Mouse (Mus musculus): ENCODE results near the gene Aup1. TPM values are rescaled to one million over a fixed set of nuclear protein-coding genes. Genes with fewer than 3 reads are reported as not detected.

Gene Aup1
- polyA plus RNA-seq, 1 experiment = 582 TPM

GRCm38 (mm10) chr6:83058725-83059124, 4.4 kb downstream of the Aup1 start:
- no peaks in the 10 kb centered on the region for H3K27me3 ChIP-seq (ENCODE audit: control insufficient read depth, insufficient read depth, low read length)
- DNase-seq (ENCODE audit: low read depth in 1 of 2, low spot score in 2 of 2) = no peak
- peaks cover 4% of the 10 kb centered on the region; the same call in 1 of the 2 replicates for H3K4me1 ChIP-seq (ENCODE audit: control insufficient read depth, insufficient read depth, insufficient read length)
- no peak overlapping the region for H3K4me3 ChIP-seq (ENCODE audit: extremely low read depth, insufficient read depth, insufficient read length)
- no peak overlapping the region for H3K27ac ChIP-seq (ENCODE audit: insufficient read depth, low read length)
- TF ChIP-seq POLR2A (IDR thresholded peaks at IDR 0.05; ENCODE audit: low read depth, low read length) (no peak), CTCF (IDR thresholded peaks at IDR 0.05; ENCODE audit: extremely low read depth, insufficient read depth, insufficient read length, insufficient replicate concordance) (no peak)
- 98% methylated on average over 2 of the region's 2 CpGs for WGBS
- peaks cover 11% of the 10 kb centered on the region for H3K36me3 ChIP-seq (ENCODE audit: control insufficient read depth, insufficient read depth, low read length)

GRCm38 (mm10) chr6:83065995-83066394, 11.7 kb downstream of the Aup1 start:
- peaks cover 22% of the 10 kb centered on the region for H3K4me1 ChIP-seq (ENCODE audit: control insufficient read depth, insufficient read depth, insufficient read length)
- no peak for DNase-seq (ENCODE audit: low read depth in 1 of 2, low spot score in 2 of 2)
- no peak overlapping the region for H3K27ac ChIP-seq (ENCODE audit: insufficient read depth, low read length)
- 31% methylated on average over 8 of the region's 8 CpGs for WGBS
- peaks cover 25% of the 10 kb centered on the region for H3K27me3 ChIP-seq (ENCODE audit: control insufficient read depth, insufficient read depth, low read length)
- no peaks in the 10 kb centered on the region for H3K36me3 ChIP-seq (ENCODE audit: control insufficient read depth, insufficient read depth, low read length)
- no peak overlapping the region for H3K4me3 ChIP-seq (ENCODE audit: extremely low read depth, insufficient read depth, insufficient read length)
- no peak for TF ChIP-seq POLR2A (IDR thresholded peaks at IDR 0.05; ENCODE audit: low read depth, low read length)
- TF ChIP-seq CTCF (IDR thresholded peaks at IDR 0.05; ENCODE audit: extremely low read depth, insufficient read depth, insufficient read length, insufficient replicate concordance) = no peak

GRCm38 (mm10) chr6:83066441-83066840, 12.1 kb downstream of the Aup1 start:
- H3K4me3 ChIP-seq (ENCODE audit: extremely low read depth, insufficient read depth, insufficient read length) = no peak overlapping the region
- H3K27me3 ChIP-seq (ENCODE audit: control insufficient read depth, insufficient read depth, low read length) = peaks cover 29% of the 10 kb centered on the region
- peaks cover 26% of the 10 kb centered on the region for H3K4me1 ChIP-seq (ENCODE audit: control insufficient read depth, insufficient read depth, insufficient read length)
- 38% methylated on average over 6 of the region's 6 CpGs for WGBS
- no peaks in the 10 kb centered on the region for H3K36me3 ChIP-seq (ENCODE audit: control insufficient read depth, insufficient read depth, low read length)
- TF ChIP-seq CTCF (IDR thresholded peaks at IDR 0.05; ENCODE audit: extremely low read depth, insufficient read depth, insufficient read length, insufficient replicate concordance) (no peak), POLR2A (IDR thresholded peaks at IDR 0.05; ENCODE audit: low read depth, low read length) (no peak)
- no peak for DNase-seq (ENCODE audit: low read depth in 1 of 2, low spot score in 2 of 2)
- H3K27ac ChIP-seq (ENCODE audit: insufficient read depth, low read length) = no peak overlapping the region

- Histone ChIP-seq H3K4me3 (ENCODE audit: extremely low read depth, insufficient read depth, insufficient read length) (no peak overlapping the region), H3K27me3 (ENCODE audit: control insufficient read depth, insufficient read depth, low read length) (peaks cover 33% of the 10 kb centered on the region), H3K4me1 (ENCODE audit: control insufficient read depth, insufficient read depth, insufficient read length) (peaks cover 26% of the 10 kb centered on the region), H3K36me3 (ENCODE audit: control insufficient read depth, insufficient read depth, low read length) (no peaks in the 10 kb centered on the region), H3K27ac (ENCODE audit: insufficient read depth, low read length) (no peak overlapping the region)
- WGBS = 50% methylated on average over 8 of the region's 8 CpGs
- no peak for TF ChIP-seq POLR2A (IDR thresholded peaks at IDR 0.05; ENCODE audit: low read depth, low read length)
- no peak for TF ChIP-seq CTCF (IDR thresholded peaks at IDR 0.05; ENCODE audit: extremely low read depth, insufficient read depth, insufficient read length, insufficient replicate concordance)
- DNase-seq (ENCODE audit: low read depth in 1 of 2, low spot score in 2 of 2) = no peak
Observed at GRCm38 (mm10) chr6:83068221-83068620, 13.9 kb downstream of the Aup1 start.

GRCm38 (mm10) chr6:83068706-83069487, 14.6 kb downstream of the Aup1 start:
- 3% methylated on average over 81 of the region's 81 CpGs for WGBS
- no peak for DNase-seq (ENCODE audit: low read depth in 1 of 2, low spot score in 2 of 2)
- peaks cover 33% of the 10 kb centered on the region for H3K27me3 ChIP-seq (ENCODE audit: control insufficient read depth, insufficient read depth, low read length)

GRCm38 (mm10) chr6:83069488-83070246, 15.3 kb downstream of the Aup1 start:
- Histone ChIP-seq H3K4me1 (ENCODE audit: control insufficient read depth, insufficient read depth, insufficient read length) (peaks cover 26% of the 10 kb centered on the region), H3K27me3 (ENCODE audit: control insufficient read depth, insufficient read depth, low read length) (peaks cover 33% of the 10 kb centered on the region), H3K27ac (ENCODE audit: insufficient read depth, low read length) (no peak overlapping the region), H3K36me3 (ENCODE audit: control insufficient read depth, insufficient read depth, low read length) (no peaks in the 10 kb centered on the region), H3K4me3 (ENCODE audit: extremely low read depth, insufficient read depth, insufficient read length) (no peak overlapping the region)
- TF ChIP-seq CTCF (IDR thresholded peaks at IDR 0.05; ENCODE audit: extremely low read depth, insufficient read depth, insufficient read length, insufficient replicate concordance) (no peak), POLR2A (IDR thresholded peaks at IDR 0.05; ENCODE audit: low read depth, low read length) (no peak)
- no peak for DNase-seq (ENCODE audit: low read depth in 1 of 2, low spot score in 2 of 2)
- 5% methylated on average over 67 of the region's 69 CpGs for WGBS

More at GRCm38 (mm10) chr6:83068706-83069487, 14.6 kb downstream of the Aup1 start:
- Histone ChIP-seq H3K36me3 (ENCODE audit: control insufficient read depth, insufficient read depth, low read length) (no peaks in the 10 kb centered on the region), H3K4me1 (ENCODE audit: control insufficient read depth, insufficient read depth, insufficient read length) (peaks cover 26% of the 10 kb centered on the region), H3K4me3 (ENCODE audit: extremely low read depth, insufficient read depth, insufficient read length) (0 out of 2 replicates have a peak overlapping the region, but pooled peaks have one; percentile 3), H3K27ac (ENCODE audit: insufficient read depth, low read length) (no peak overlapping the region)
- TF ChIP-seq POLR2A (IDR thresholded peaks at IDR 0.05; ENCODE audit: low read depth, low read length) (no peak), CTCF (IDR thresholded peaks at IDR 0.05; ENCODE audit: extremely low read depth, insufficient read depth, insufficient read length, insufficient replicate concordance) (no peak)

GRCm38 (mm10) chr6:83070247-83070310, 15.8 kb downstream of the Aup1 start, which contains the start of gene Tlx2:
Gene Tlx2, minus strand, starts transcription at chr6:83070293.
- peaks cover 33% of the 10 kb centered on the region for H3K27me3 ChIP-seq (ENCODE audit: control insufficient read depth, insufficient read depth, low read length)

More at GRCm38 (mm10) chr6:83070247-83070310, 15.8 kb downstream of the Aup1 start, which contains the start of gene Tlx2:
- H3K4me3 ChIP-seq (ENCODE audit: extremely low read depth, insufficient read depth, insufficient read length) = 0 out of 2 replicates have a peak within 1 kb of the TSS, but pooled peaks have one; percentile 3
- peaks cover 26% of the 10 kb centered on the region for H3K4me1 ChIP-seq (ENCODE audit: control insufficient read depth, insufficient read depth, insufficient read length)
- WGBS = 1% methylated on average over 10 of the region's 10 CpGs
- no peaks in the 10 kb centered on the region for H3K36me3 ChIP-seq (ENCODE audit: control insufficient read depth, insufficient read depth, low read length)
- no peak within 1 kb of the TSS for H3K27ac ChIP-seq (ENCODE audit: insufficient read depth, low read length)
- no peak for DNase-seq (ENCODE audit: low read depth in 1 of 2, low spot score in 2 of 2)
- TF ChIP-seq POLR2A (IDR thresholded peaks at IDR 0.05; ENCODE audit: low read depth, low read length) (no peak), CTCF (IDR thresholded peaks at IDR 0.05; ENCODE audit: extremely low read depth, insufficient read depth, insufficient read length, insufficient replicate concordance) (no peak)
